Mouse (Mus musculus) spleen, adult 2 months (tissue): ENCODE measurements around the gene Oaz3. TPM values are rescaled to one million over a fixed set of nuclear protein-coding genes. Genes with fewer than 3 reads are reported as not detected.

Source experiments
- DNase-seq, 2 experiments: peaks; one replicate each; pipeline versions ENCODE4 v3.0.0 to v3.0.0-alpha.2; 2012 to 2021; ENCODE audit warnings: low spot score in 2 of 2, low read depth in 1 of 2
- H3K27ac ChIP-seq: fragments of 200-500 bp; 2 replicates; pipeline ENCODE4 v1.5.1; 2012; ENCODE audit warnings: low read length, inconsistent platforms; ENCODE audit not compliant: insufficient read depth
- H3K27me3 ChIP-seq: fragments of 200-500 bp; 2 replicates; pipeline ENCODE4 v1.6.1; 2012; ENCODE audit warnings: mild to moderate bottlenecking, moderate library complexity, low read length, inconsistent platforms; ENCODE audit not compliant: control insufficient read depth, insufficient read depth
- H3K36me3 ChIP-seq: fragments of 200-500 bp; 2 replicates; pipeline ENCODE4 v1.6.1; 2012; ENCODE audit warnings: mild to moderate bottlenecking, low read length, inconsistent platforms; ENCODE audit not compliant: control insufficient read depth, insufficient read depth
- H3K4me1 ChIP-seq: fragments of 200-500 bp; 2 replicates; pipeline ENCODE4 v1.6.1; 2011; ENCODE audit warnings: inconsistent platforms; ENCODE audit not compliant: control insufficient read depth, insufficient read depth, insufficient read length
- H3K4me3 ChIP-seq: fragments of 200-500 bp; 2 replicates; pipeline ENCODE4 v1.5.1; 2011; ENCODE audit warnings: mild to moderate bottlenecking, inconsistent platforms; ENCODE audit not compliant: insufficient read depth, insufficient read length; ENCODE audit errors: extremely low read depth
- CTCF ChIP-seq: fragments of 200-500 bp; IDR thresholded peaks from 2 replicates; pipeline ENCODE4 v1.5.1; 2011; ENCODE audit warnings: mild to moderate bottlenecking, inconsistent platforms; ENCODE audit not compliant: insufficient read depth, insufficient read length, insufficient replicate concordance; ENCODE audit errors: extremely low read depth
- POLR2A ChIP-seq: fragments of 200-500 bp; IDR thresholded peaks from 2 replicates; pipeline ENCODE4 v1.6.1; 2011; ENCODE audit warnings: low read depth, low read length, inconsistent platforms
- WGBS: fragments of 180-500 bp; shearing (Covaris S2); methylation state at CpG from one replicate; pipeline ENCODE4 v1.1.7; 2018; 5-methylcytosine and 5-hydroxymethylcytosine counted together
- polyA plus RNA-seq: library from polyadenylated mRNA; depleted of rRNA; stranded (reverse); fragments of >200 nt; gene quantifications from 2 replicates; pipeline ENCODE4 v1.2.3, GENCODE M21; 2012; rRNA removed

Oaz3 gene
- polyA plus RNA-seq, 1 experiment, result not detected

GRCm38 (mm10) chr3:94389420-94389819, 54.3 kb downstream of the Oaz3 start:
- Histone ChIP-seq H3K27ac (no peak overlapping the region), H3K4me1 (no peaks in the 10 kb centered on the region)

GRCm38 (mm10) chr3:94388047-94388446, 55.7 kb downstream of the Oaz3 start:
- no peak overlapping the region for H3K4me3 ChIP-seq

More at GRCm38 (mm10) chr3:94389420-94389819, 54.3 kb downstream of the Oaz3 start:
- no peak for DNase-seq
- H3K4me3 ChIP-seq, result no peak overlapping the region
- H3K27me3 ChIP-seq, result no peaks in the 10 kb centered on the region
- no peaks in the 10 kb centered on the region for H3K36me3 ChIP-seq
- 91% methylated on average over 16 of the region's 16 CpGs for WGBS
- TF ChIP-seq CTCF, result no peak
- no peak for TF ChIP-seq POLR2A

GRCm38 (mm10) chr3:94387391-94387790, 56.3 kb downstream of the Oaz3 start:
- no peak overlapping the region for H3K4me3 ChIP-seq
- no peak overlapping the region for H3K27ac ChIP-seq
- no peaks in the 10 kb centered on the region for H3K4me1 ChIP-seq
- DNase-seq, result no peak
- H3K27me3 ChIP-seq, result no peaks in the 10 kb centered on the region
- 85% methylated on average over 10 of the region's 10 CpGs for WGBS
- no peaks in the 10 kb centered on the region for H3K36me3 ChIP-seq
- TF ChIP-seq CTCF, result no peak
- no peak for TF ChIP-seq POLR2A

More at GRCm38 (mm10) chr3:94388047-94388446, 55.7 kb downstream of the Oaz3 start:
- H3K36me3 ChIP-seq, result no peaks in the 10 kb centered on the region
- TF ChIP-seq CTCF, result no peak
- TF ChIP-seq POLR2A, result no peak
- H3K27me3 ChIP-seq, result no peaks in the 10 kb centered on the region
- no peaks in the 10 kb centered on the region for H3K4me1 ChIP-seq
- H3K27ac ChIP-seq, result no peak overlapping the region
- no peak for DNase-seq
- WGBS, result 13% methylated on average over 5 of the region's 5 CpGs

GRCm38 (mm10) chr3:94386671-94387070, 57.0 kb downstream of the Oaz3 start:
- WGBS, result 40% methylated on average over 4 of the region's 4 CpGs
- no peaks in the 10 kb centered on the region for H3K27me3 ChIP-seq

DNA sequence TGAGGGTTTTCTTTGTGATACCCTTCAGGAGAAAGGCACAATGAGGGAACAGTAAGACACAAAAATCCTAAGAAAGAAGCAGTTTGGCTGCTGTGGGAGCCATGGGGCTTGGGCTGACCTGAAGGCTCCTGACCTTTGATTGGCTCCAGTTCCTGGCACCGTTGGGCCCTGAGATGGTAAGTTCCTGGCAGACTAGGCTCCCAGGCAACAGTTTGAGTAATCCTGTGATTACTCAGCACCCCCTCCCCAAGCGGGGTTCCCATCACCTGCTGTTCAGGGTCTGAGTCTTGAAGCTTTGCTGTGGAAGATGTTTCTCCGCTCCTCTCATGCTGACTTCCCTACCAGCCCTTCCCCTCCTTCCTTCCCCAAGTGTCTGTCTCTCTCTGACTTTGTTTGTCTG, 60.2 kb downstream of the Oaz3 start:
- H3K4me3 ChIP-seq, result no peak overlapping the region
- no peak overlapping the region for H3K27ac ChIP-seq
- no peaks in the 10 kb centered on the region for H3K4me1 ChIP-seq
- no peaks in the 10 kb centered on the region for H3K27me3 ChIP-seq
- no peak for DNase-seq
- no peaks in the 10 kb centered on the region for H3K36me3 ChIP-seq
- TF ChIP-seq CTCF (no peak), POLR2A (no peak)
- WGBS, result 65% methylated on average over 3 of the region's 3 CpGs

More at GRCm38 (mm10) chr3:94386671-94387070, 57.0 kb downstream of the Oaz3 start:
- no peaks in the 10 kb centered on the region for H3K4me1 ChIP-seq
- H3K27ac ChIP-seq, result no peak overlapping the region
- H3K36me3 ChIP-seq, result no peaks in the 10 kb centered on the region
- H3K4me3 ChIP-seq, result no peak overlapping the region
- DNase-seq, result no peak
- TF ChIP-seq POLR2A, result no peak

Other genes starting within 250 kb of the Oaz3 start
- not detected in 2 replicates for gene Gm5286, start 247.2 kb downstream of the Oaz3 start, polyA plus RNA-seq
- not detected in 2 replicates for gene Gm4778, start 179.9 kb downstream of the Oaz3 start, polyA plus RNA-seq
- gene Them4, start 133.8 kb downstream of the Oaz3 start, polyA plus RNA-seq, result 0.39 and 0.54 TPM in 2 replicates
- gene Them5, start 101.8 kb downstream of the Oaz3 start, polyA plus RNA-seq, result not detected in 2 replicates
- gene C2cd4d, start 81.5 kb downstream of the Oaz3 start, polyA plus RNA-seq, result 0.13 TPM in 1 of 2 replicates, not detected in the other
- 0.92 and 1.1 TPM in 2 replicates for gene Rorc, start 71.1 kb downstream of the Oaz3 start, polyA plus RNA-seq
- 0.44 and 0.45 TPM in 2 replicates for gene Lingo4, start 45.4 kb downstream of the Oaz3 start, polyA plus RNA-seq
- 0.15 and 0.19 TPM in 2 replicates for gene Tdrkh, start 30.6 kb downstream of the Oaz3 start, polyA plus RNA-seq
- gene Mrpl9, start 597 bp downstream of the Oaz3 start, polyA plus RNA-seq, result 16.9 and 19.6 TPM in 2 replicates
- 0.16 TPM in 1 of 2 replicates, not detected in the other for gene Celf3, start 34.4 kb upstream of the Oaz3 start, polyA plus RNA-seq
- gene Riiad1, start 36.4 kb upstream of the Oaz3 start, polyA plus RNA-seq, result 0.25 TPM in 1 of 2 replicates, not detected in the other
- 5.4 TPM in 2 replicates for gene Snx27, start 138.8 kb upstream of the Oaz3 start, polyA plus RNA-seq
- gene Gm10972, start 199.2 kb upstream of the Oaz3 start, polyA plus RNA-seq, result not detected in 2 replicates
- 1.7 and 1.8 TPM in 2 replicates for gene Tuft1, start 215.0 kb upstream of the Oaz3 start, polyA plus RNA-seq
- 0.31 and 1.1 TPM in 2 replicates for gene Selenbp2, start 249.6 kb upstream of the Oaz3 start, polyA plus RNA-seq